Mouse (Mus musculus) E14TG2a.4 (cell line): Measurements from ENCODE around the gene Prpsap1.

Experiments
- CTCF ChIP-seq: conservative IDR thresholded peaks from 2 replicates; pipeline ENCODE4 v1.5.1; 2014; ENCODE audit warnings: low read length
- NANOG ChIP-seq: IDR thresholded peaks from 2 replicates; pipeline ENCODE4 v1.6.1; 2014; ENCODE audit warnings: borderline replicate concordance, low read length, mixed read lengths
- POU5F1 ChIP-seq: IDR thresholded peaks from 2 replicates; pipeline ENCODE4 v1.6.1; 2014; ENCODE audit warnings: low read length, borderline replicate concordance

DNA sequence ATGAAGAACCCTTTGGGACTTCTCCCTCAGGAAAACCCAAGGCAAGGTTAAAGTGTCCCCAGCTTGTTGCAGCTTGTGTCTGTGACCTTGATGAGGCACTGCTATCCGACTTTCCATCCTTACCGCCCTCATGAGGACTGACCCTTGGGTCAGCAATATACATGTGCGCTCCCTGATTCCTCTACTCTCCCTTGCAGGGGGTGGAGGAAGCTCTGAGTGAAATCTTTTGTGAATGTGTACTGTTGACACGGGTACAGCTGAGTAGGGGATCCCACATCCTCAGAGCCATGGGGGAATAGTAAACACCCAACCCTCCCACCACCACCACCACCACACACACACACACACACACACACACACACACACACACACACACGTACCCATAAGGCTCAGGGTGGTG, 30.7 kb downstream of the Prpsap1 start:
- TF ChIP-seq CTCF, result no peak
- no peak for TF ChIP-seq NANOG
- no peak for TF ChIP-seq POU5F1
